Mouse (Mus musculus) B cell, adult 62 days (primary cell): Measurements from ENCODE around the gene Selenon. TPM values are rescaled to one million over a fixed set of nuclear protein-coding genes. Genes with fewer than 3 reads are reported as not detected.

Experiments
- total RNA-seq: library from RNA; stranded (reverse); gene quantifications from 4 replicates; pipeline ENCODE4 v1.2.4, GENCODE M21; 2023

Selenon gene
- 0.54 to 3.4 TPM (median 1.6 TPM) in 4 replicates for total RNA-seq

GRCm38 (mm10) chr4:134551494-134552316, at the start of gene Selenon:
Gene Selenon (minus strand): TSS chr4:134552166.

DNA sequence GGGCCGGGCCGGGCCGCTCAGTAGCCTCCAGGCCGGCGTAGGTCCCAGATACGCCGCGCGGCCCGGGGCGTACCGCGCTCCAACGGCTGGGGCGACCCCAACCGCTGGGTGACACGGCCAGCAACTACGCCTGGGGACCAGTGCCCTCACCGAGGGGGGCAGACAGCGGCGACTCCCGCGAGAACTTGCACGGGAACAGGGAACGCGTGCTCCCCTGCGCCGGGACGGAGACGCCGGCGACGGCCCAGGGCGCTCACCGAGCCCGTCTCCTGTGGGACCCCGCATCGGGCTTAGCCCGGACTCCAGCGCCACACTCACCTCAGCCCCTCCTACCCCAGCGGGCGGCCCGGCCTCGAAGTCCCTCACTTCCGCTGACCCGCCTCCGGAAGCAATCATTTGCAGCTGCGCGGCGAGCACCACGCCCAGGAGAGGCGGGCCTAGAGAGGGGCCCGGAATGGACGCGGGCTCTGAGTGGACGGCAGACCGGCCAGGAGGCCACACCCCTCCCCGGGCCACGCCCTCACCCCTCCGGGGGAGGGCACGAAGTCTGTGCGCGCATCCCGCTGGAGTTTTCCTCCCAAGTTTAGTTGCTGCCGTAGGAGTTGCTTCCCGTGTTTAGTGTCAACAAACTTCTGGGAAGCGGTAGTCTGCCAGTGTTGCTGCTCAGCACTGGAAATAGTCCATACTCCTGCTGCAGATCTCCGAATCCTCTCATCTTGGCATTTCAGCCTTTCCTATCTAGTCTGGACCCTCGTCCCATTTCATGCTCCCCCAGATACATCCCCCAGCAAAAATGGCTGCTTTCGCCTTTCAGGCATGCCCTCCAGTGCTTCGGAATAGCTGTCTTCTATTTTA, 16.8 kb downstream of the Selenon start, which contains the start of gene Mtfr1l:
TSS of gene Mtfr1l (minus strand) at position 456 of the 855 bp plus-strand sequence.

DNA sequence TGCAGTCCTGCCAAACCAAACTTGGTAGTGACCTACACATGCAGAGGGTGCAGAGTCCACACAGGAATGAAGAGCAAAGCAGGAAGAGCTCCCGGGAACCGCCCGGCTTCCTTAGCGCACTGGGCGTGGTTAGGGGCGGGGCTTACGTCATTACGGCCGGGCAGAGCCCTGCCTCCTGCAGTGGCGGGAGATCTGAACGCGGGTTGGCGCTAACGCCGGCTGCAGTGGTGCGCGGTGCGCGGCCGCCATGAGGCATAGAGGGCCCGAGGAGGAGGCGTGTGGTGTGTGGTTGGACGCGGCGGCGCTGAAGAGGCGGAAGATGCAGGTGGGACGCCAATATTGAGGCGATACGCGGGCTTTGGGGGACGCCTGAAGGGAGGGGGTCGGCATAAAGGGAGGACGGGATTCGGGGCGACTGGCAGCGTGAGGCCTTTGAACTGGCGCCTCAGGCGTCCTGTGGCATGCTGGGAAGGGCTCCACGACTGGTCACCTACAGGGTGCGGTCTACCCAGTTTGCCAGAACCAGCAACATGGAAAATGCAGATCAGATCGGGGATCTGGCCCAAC, 41.0 kb downstream of the Selenon start, which contains the start of gene Aunip:
TSS of gene Aunip (plus strand) at position 155 of the 567 bp plus-strand sequence.

DNA sequence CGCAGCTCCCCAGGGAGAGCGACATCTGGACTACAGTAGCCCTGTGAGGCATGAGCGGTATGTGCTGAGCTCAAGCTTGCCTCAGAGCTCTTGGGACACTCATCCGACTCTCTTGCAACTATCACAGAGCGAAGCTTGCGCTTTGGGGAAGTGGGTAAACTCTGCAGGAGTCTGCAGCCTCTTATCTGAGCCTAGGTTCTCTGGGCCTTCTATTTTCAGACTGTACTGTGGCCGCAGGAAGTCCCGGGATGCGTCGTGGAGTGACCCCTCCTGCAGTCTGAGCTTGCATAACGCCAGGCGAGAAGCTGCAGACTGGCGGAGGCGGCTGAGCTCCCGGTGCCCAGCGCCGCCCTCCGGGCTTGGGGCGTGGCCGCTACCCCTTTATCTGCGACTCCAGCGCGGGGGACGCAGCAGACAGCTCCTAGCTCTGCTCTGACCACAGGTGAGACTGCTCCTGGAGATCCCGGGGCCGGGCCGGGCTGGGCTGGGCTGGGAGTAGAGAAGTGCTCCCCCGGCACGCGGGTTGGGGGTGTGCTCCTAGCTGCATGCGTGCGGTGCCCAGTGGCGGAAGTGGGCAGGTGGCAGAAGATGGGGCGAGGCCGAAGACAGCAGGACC, 55.3 kb downstream of the Selenon start, which contains the start of gene Paqr7:
TSS of gene Paqr7 (plus strand) at position 103 of the 616 bp plus-strand sequence.

Other genes starting within 250 kb of the Selenon start
- not detected in 4 replicates for gene Trim63, start 237.0 kb downstream of the Selenon start, total RNA-seq
- not detected in 4 replicates for gene Slc30a2, start 209.0 kb downstream of the Selenon start, total RNA-seq
- gene Extl1, start 168.3 kb downstream of the Selenon start, total RNA-seq, result 1.5 to 2.0 TPM (median 1.7 TPM) in 4 replicates
- 1.4 to 3.0 TPM (median 2.1 TPM) in 4 replicates for gene Pafah2, start 155.8 kb downstream of the Selenon start, total RNA-seq
- 29.6 to 39.7 TPM (median 33.1 TPM) in 4 replicates for gene Stmn1, start 83.8 kb downstream of the Selenon start, total RNA-seq
- 1.9 to 3.9 TPM (median 2.9 TPM) in 4 replicates for gene Paqr7, start 55.5 kb downstream of the Selenon start, total RNA-seq
- not detected in 4 replicates for gene Aunip, start 41.2 kb downstream of the Selenon start, total RNA-seq
- gene Mtfr1l, start 16.8 kb downstream of the Selenon start, total RNA-seq, result 41.8 to 47.0 TPM (median 46.7 TPM) in 4 replicates
- gene Man1c1, start 152.1 kb upstream of the Selenon start, total RNA-seq, result 5.9 to 7.3 TPM (median 6.8 TPM) in 4 replicates
- 15.8 to 16.7 TPM (median 16.4 TPM) in 4 replicates for gene Ldlrap1, start 215.9 kb upstream of the Selenon start, total RNA-seq